Mouse (Mus musculus): ENCODE results near the gene Polm.

GRCm38 (mm10) chr11:5870069-5870468 is 32.3 kb upstream of the Polm start:
- TF ChIP-seq POLR2A (IDR thresholded peaks at IDR 0.05; ENCODE audit: borderline replicate concordance, extremely low read depth, low read depth, low read length) (no peak), CTCF (IDR thresholded peaks at IDR 0.05; ENCODE audit: insufficient read depth, low read length) (no peak)

Measured in lung, adult 2 months (tissue).